Mouse (Mus musculus) limb, embryonic 12.5 days (tissue): ENCODE measurements around the gene Fam229a. TPM values are rescaled to one million over a fixed set of nuclear protein-coding genes. Genes with fewer than 3 reads are reported as not detected.
"Not testable (repeated sequence)": the region's sequence is repeated elsewhere in the genome, so short reads cannot be mapped to it uniquely, and the experiment has no call there.

Source experiments
- ATAC-seq: fragments of 200-750 bp; cut with Nextera tagmentation; 2 replicates; pipeline ENCODE4 v1.8.0; 2017; ENCODE audit warnings: low read depth, moderate TSS enrichment; ENCODE audit not compliant: insufficient number of reproducible peaks, insufficient read depth, low FRiP score, low TSS enrichment
- H3K27ac ChIP-seq: fragments of 300-500 bp; sonication (generic); 2 replicates; pipeline ENCODE4 v1.5.1; 2016; ENCODE audit warnings: mild to moderate bottlenecking, moderate library complexity
- H3K27me3 ChIP-seq: fragments of 300-500 bp; sonication (generic); 2 replicates; pipeline ENCODE4 v1.6.1; 2016; ENCODE audit warnings: mild to moderate bottlenecking, moderate library complexity
- H3K36me3 ChIP-seq: fragments of 300-500 bp; sonication (generic); 2 replicates; pipeline ENCODE4 v1.6.1; 2016; ENCODE audit warnings: mild to moderate bottlenecking, moderate library complexity
- H3K4me1 ChIP-seq: fragments of 300-500 bp; sonication (generic); replicated peaks from 2 replicates; pipeline ENCODE4 v1.6.1; 2016
- H3K4me2 ChIP-seq: fragments of 300-500 bp; sonication (generic); 2 replicates; pipeline ENCODE4 v1.6.1; 2016; ENCODE audit warnings: mild to moderate bottlenecking, moderate library complexity
- H3K4me3 ChIP-seq: fragments of 300-500 bp; sonication (generic); replicated peaks from 2 replicates; pipeline ENCODE4 v1.5.1; 2016; ENCODE audit warnings: mild to moderate bottlenecking
- H3K9ac ChIP-seq: fragments of 300-500 bp; sonication (generic); replicated peaks from 2 replicates; pipeline ENCODE4 v1.6.1; 2016; ENCODE audit warnings: mild to moderate bottlenecking, moderate library complexity
- H3K9me3 ChIP-seq: fragments of 300-500 bp; sonication (generic); 2 replicates; pipeline ENCODE4 v1.6.1; 2016; ENCODE audit warnings: mild to moderate bottlenecking, moderate library complexity
- WGBS: fragments of 180-500 bp; shearing (Covaris S2); methylation state at CpG from one replicate; pipeline ENCODE4 v1.1.7; 2016; 5-methylcytosine and 5-hydroxymethylcytosine counted together
- polyA plus RNA-seq: library from polyadenylated mRNA; unstranded; fragments of >200 nt; fragmentation: Nextera tagmentation; extraction: Ambion mirVana; gene quantifications from 2 replicates; pipeline ENCODE4 v1.2.1, GENCODE M21; 2016

Fam229a gene
- polyA plus RNA-seq, 1 experiment from 2014 or later, result not detected

DNA sequence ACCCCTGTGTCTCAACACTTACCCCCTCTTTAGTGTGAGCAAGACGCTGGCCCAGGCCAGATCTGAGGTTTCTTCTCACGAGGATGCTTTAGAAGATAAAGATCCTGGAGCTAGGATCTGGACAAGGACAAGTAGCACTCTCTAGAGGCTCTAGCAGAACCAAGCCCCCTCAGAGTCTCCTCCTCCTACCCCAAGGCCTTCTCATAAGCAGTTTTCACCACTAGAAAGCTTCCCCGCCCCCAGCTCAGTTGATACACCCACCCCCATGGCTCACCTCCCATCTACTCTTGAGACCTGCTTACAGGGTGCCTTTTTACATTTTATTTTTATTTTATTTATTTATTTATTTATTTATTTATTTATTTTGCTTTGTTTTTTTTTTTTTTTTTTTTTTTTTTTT lies 18.7 kb downstream of the Fam229a start:
- H3K9ac ChIP-seq, result no peak overlapping the region
- peaks cover under 1% of the 10 kb centered on the region; the same call in 1 of the 2 replicates for H3K36me3 ChIP-seq
- WGBS, result 65% methylated on average over 3 of the region's 3 CpGs
- H3K27me3 ChIP-seq, result no peaks in the 10 kb centered on the region
- no peak overlapping the region for H3K4me2 ChIP-seq
- H3K9me3 ChIP-seq, result no peaks in the 10 kb centered on the region
- no peak overlapping the region for H3K27ac ChIP-seq
- ATAC-seq, result no peak
- no peak overlapping the region for H3K4me3 ChIP-seq
- peaks cover 29% of the 10 kb centered on the region for H3K4me1 ChIP-seq

DNA sequence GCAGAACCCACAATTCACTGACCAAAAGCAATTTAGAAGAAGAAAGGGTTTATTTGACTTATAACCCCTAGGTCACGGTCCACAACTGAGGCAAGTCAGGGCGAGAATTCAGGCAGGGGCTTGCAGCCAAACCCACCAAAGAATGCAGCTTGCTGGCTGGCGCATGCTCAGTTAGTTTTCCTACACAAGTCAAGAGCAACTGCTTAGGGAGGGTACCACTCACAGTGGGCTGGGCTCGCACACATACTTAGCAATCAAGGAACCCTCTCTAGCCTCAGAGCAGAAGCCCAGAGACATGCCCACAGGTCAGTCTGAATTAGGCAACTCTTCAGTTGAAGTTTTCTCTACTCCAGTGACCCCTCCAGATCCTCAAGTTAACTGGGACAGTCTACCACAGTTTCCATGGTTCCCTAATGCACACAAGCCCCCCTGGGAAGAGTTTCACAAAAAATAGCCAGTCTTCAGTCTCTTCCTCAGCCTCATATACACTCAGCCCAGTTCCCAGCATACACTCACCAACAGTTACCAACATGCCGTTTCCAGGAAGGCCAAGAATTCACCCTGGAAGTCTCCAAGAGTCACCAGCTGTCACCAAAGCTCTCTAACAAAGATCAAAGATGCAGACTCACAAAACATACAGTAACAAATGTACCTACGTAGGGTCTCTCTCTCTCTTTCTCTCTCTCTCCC lies 19.9 kb downstream of the Fam229a start:
- 65% methylated on average over 6 of the region's 6 CpGs for WGBS
- Histone ChIP-seq H3K9ac (no peak overlapping the region), H3K27ac (peak overlapping the region; percentile 56), H3K4me3 (no peak overlapping the region), H3K27me3 (no peaks in the 10 kb centered on the region), H3K36me3 (peaks cover 13% of the 10 kb centered on the region), H3K9me3 (no peaks in the 10 kb centered on the region), H3K4me2 (no peak overlapping the region), H3K4me1 (peaks cover 38% of the 10 kb centered on the region)
- ATAC-seq, result no peak

DNA sequence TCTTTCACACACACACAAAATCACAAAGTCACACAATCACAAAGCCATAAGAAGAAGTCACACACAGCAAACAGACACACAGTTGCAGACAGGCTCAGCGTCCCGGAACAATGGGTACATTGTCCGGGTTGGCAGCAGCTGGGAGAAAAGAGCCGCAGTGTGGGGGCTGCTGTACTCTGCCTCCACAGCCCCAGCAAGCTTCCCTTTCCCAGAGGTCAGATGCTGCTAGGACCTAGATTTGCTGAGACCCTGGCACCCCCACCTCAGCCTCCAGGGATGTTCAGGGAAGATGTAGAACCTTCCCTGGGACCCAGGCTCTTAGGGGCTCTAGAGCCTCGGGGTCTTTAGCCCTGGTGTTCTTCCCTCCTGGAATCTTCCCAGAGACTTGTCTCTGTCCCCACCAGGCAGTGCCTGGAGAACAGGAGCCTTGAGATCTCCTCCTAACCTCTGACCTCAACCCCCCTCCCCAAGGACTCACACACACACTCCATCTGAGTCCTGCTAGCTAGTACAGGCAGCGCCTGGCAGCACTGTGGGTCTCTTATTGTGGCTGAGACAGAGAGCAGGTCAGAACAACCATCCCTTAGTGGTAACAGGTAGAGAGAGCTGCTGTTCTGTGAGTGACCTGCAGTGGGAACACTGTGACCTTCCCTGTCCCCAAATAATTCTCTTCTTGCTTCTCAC lies 20.6 kb downstream of the Fam229a start:
- no peaks in the 10 kb centered on the region for H3K27me3 ChIP-seq
- H3K27ac ChIP-seq, result peak overlapping the region; percentile 56; the same call in 1 of the 2 replicates
- H3K4me2 ChIP-seq, result 0 out of 2 replicates have a peak overlapping the region, but pooled peaks have one; percentile 5
- no peak for ATAC-seq
- WGBS, result 64% methylated on average over 6 of the region's 6 CpGs
- H3K9ac ChIP-seq, result no peak overlapping the region; the same call in 1 of the 2 replicates
- H3K9me3 ChIP-seq, result no peaks in the 10 kb centered on the region
- H3K36me3 ChIP-seq, result peaks cover 19% of the 10 kb centered on the region
- peaks cover 43% of the 10 kb centered on the region for H3K4me1 ChIP-seq
- no peak overlapping the region for H3K4me3 ChIP-seq

DNA sequence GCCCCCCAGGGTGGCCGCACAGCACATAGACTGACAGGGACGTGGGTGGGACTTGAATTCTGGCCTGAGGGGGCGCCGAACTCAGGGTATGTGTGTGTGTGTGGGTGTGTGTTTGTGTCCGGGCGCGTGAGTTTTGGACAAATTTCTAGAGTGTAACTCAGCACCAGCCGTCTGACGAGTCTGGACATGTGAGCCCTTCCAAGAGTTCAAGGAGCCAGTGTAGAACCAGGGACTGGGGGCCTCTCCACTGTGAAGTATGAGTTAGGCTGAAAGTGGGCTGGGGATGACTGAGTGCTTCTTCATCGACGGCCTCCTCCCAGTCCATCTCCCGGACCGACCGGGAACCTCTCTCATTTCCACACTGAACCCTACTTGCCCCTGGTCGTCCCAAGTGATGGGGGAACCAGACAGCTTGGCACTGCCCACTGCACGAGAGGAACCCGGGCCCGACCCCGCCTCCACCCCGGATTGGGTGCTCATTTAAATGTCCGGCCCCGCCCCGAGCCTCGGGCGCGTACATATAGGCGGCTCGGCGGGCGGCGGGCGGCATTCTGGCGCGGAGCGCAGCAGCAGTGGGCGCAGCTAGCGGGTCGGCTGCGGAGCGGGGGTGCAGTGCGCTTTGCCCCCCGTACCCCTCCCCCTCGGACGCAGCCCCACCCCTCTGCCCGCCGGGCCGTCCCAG lies 22.2 kb downstream of the Fam229a start, which contains the start of gene Marcksl1:
Gene Marcksl1, plus strand, starts transcription at position 496 of the 682 bp plus-strand sequence.
- Histone ChIP-seq H3K9ac (peak within 1 kb of the TSS; percentile 100), H3K4me1 (peaks cover 47% of the 10 kb centered on the region), H3K36me3 (peaks cover 36% of the 10 kb centered on the region), H3K4me2 (peak within 1 kb of the TSS; percentile 94), H3K27ac (peak within 1 kb of the TSS; percentile 98), H3K27me3 (no peaks in the 10 kb centered on the region), H3K4me3 (peak within 1 kb of the TSS; percentile 100), H3K9me3 (no peaks in the 10 kb centered on the region)
- ATAC-seq, result peak; percentile 86
- WGBS, result 7% methylated on average over 35 of the region's 47 CpGs

DNA sequence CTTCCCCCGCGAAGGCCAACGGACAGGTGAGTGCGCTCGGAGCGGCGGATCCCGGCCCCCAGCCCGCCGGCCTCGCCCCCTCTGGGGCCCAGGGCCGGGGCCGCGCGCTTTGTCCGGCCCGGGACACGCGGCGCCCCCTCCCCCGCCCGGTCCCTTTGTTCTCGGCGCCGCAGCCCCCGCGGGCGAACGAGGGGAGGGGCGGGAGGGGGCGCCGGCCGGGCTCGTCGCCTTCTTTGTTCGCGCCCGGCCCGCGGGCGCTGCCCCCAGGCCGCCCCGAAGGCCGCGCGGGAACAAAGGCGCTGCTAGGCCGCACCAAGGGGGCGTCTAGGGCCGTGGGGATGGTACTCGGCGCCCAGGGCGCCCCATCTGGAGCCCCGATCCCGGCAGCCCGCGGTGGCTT lies 22.9 kb downstream of the Fam229a start:
- Histone ChIP-seq H3K4me1 (peaks cover 45% of the 10 kb centered on the region), H3K4me3 (peak overlapping the region; percentile 100), H3K4me2 (peak overlapping the region; percentile 94), H3K9ac (peak overlapping the region; percentile 100), H3K27ac (peak overlapping the region; percentile 98), H3K36me3 (peaks cover 42% of the 10 kb centered on the region), H3K9me3 (no peaks in the 10 kb centered on the region), H3K27me3 (no peaks in the 10 kb centered on the region)
- ATAC-seq, result 0 out of 2 replicates have a peak, but pooled peaks have one; percentile 14
- WGBS, result 0% methylated on average over 29 of the region's 57 CpGs

DNA sequence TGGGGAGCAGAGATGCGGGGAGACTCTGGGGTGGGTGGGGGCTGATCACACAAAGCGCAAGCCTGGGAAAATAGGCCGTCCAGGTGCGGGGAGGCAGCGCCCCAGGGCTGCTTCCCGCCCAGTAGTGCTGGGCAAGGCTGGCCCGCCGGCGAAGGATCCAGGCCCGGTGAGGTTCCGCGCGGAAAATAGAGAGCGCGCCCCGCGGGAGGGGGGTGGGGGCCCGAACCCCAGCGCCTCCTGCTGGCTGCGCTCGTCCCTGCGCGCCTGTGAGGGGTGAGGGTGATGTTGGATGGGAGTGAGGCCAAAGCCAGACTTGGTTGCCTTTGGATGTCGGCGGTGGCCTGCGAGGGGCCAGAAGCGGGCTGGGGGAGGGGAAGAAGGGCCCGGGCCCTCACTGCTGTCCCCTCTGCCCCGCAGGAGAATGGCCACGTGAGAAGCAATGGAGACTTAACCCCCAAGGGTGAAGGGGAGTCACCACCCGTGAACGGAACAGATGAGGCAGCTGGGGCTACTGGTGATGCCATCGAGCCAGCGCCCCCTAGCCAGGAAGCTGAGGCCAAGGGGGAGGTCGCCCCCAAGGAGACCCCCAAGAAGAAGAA lies 23.4 kb downstream of the Fam229a start:
- Histone ChIP-seq H3K9ac (peak overlapping the region; percentile 100), H3K4me1 (peaks cover 43% of the 10 kb centered on the region), H3K4me2 (peak overlapping the region; percentile 94), H3K27ac (peak overlapping the region; percentile 98), H3K4me3 (peak overlapping the region; percentile 100), H3K36me3 (peaks cover 48% of the 10 kb centered on the region), H3K27me3 (no peaks in the 10 kb centered on the region), H3K9me3 (no peaks in the 10 kb centered on the region)
- ATAC-seq, result peak; percentile 7; the same call in 1 of the 2 replicates
- WGBS, result under 1% methylated on average over 34 of the region's 35 CpGs

DNA sequence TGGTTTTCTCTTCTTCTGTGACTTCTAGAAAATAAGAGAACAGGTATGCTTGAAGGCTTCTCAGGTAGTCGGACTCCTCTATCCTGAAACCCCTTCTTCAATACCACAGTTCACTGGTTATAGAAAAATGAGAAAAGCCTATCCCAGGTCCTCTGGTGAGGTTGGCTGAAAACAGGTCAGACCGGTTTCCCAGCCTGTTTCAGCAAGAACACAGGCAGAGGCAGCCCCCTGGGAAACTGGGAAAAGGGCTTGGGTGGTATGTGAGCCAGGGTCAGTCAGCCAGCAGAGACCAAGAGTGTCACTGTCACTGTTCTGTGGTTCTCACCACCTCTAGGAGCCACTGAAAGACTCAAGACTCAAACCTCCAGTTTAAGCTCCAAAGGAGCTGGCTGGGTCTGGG lies 25.9 kb downstream of the Fam229a start:
- H3K4me1 ChIP-seq, result peaks cover 30% of the 10 kb centered on the region
- H3K4me2 ChIP-seq, result 0 out of 2 replicates have a peak overlapping the region, but pooled peaks have one; percentile 13
- no peak overlapping the region for H3K9ac ChIP-seq
- H3K36me3 ChIP-seq, result peaks cover 73% of the 10 kb centered on the region
- ATAC-seq, result no peak
- 42% methylated on average over 2 of the region's 2 CpGs for WGBS
- H3K27me3 ChIP-seq, result no peaks in the 10 kb centered on the region
- no peaks in the 10 kb centered on the region for H3K9me3 ChIP-seq
- peak overlapping the region; percentile 56; the same call in 1 of the 2 replicates for H3K27ac ChIP-seq
- no peak overlapping the region for H3K4me3 ChIP-seq

DNA sequence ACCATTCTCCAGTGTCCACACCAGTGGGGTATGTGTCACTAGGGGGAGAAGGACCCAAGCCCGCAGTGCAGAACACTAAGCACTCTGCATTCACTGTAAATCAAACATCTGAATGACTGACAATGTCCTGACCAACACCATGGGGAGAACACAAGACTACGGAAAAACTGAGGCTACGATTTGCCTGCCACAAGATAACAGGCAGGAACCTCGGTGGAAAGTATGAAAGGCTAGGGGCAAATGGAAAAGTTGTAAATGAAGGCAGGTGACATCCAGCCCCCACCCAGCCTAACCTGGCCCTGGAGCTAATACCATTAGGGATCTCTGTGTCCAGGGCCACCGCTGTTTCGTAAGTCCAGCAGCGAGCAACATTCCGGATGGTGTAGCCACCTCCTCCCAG lies 27.5 kb downstream of the Fam229a start:
- Histone ChIP-seq H3K36me3 (peaks cover 89% of the 10 kb centered on the region), H3K4me2 (no peak overlapping the region), H3K4me1 (peaks cover 19% of the 10 kb centered on the region), H3K27ac (no peak overlapping the region), H3K4me3 (no peak overlapping the region), H3K9me3 (no peaks in the 10 kb centered on the region), H3K27me3 (no peaks in the 10 kb centered on the region), H3K9ac (no peak overlapping the region)
- WGBS, result 90% methylated on average over 8 of the region's 8 CpGs
- no peak for ATAC-seq

DNA sequence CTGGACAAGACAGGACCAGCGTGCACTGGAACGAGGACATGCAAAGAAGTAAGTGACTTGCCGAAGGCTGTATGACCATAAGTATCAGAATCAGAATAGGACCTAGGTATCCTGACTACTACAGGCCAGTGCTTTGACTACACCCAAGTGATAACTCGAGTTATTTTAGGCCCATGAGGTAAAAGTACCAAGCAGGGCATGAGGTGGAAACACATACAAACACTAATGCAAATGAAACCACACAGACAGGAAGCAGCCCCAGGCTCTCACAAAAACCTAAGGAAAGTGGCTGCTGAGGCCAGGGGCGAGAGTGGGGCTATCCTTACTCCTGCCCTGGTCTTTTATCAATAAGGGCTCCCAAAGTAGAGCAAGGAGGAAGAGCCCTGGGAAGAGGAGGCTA lies 34.3 kb downstream of the Fam229a start:
- ATAC-seq, result no peak
- H3K9me3 ChIP-seq, result no peaks in the 10 kb centered on the region
- H3K4me3 ChIP-seq, result no peak overlapping the region
- H3K4me2 ChIP-seq, result no peak overlapping the region
- H3K4me1 ChIP-seq, result no peaks in the 10 kb centered on the region
- H3K9ac ChIP-seq, result no peak overlapping the region
- peaks cover 93% of the 10 kb centered on the region for H3K36me3 ChIP-seq
- 95% methylated on average over 5 of the region's 5 CpGs for WGBS
- no peaks in the 10 kb centered on the region for H3K27me3 ChIP-seq
- H3K27ac ChIP-seq, result no peak overlapping the region

DNA sequence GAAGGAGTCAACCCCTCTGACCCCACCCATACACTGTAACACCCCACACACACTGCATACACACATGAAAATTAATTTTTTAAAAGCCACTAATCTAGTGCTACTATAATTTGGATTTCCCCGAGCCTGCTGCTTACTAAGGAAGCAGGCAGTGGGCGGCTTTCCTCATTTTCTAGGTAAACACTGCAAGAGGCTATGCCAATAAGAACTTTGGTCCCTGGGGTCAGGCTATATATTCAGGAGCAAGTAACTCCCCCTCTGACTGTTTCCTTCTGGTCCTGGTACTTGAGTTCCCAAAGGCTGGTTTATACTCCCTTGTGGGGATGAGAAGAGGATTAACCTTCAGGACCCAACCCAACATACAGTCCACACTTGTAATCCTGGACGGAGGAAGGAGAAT lies 34.9 kb downstream of the Fam229a start:
- no peak overlapping the region for H3K9ac ChIP-seq
- no peak overlapping the region for H3K4me3 ChIP-seq
- H3K9me3 ChIP-seq, result no peaks in the 10 kb centered on the region
- no peaks in the 10 kb centered on the region for H3K27me3 ChIP-seq
- H3K4me2 ChIP-seq, result no peak overlapping the region
- ATAC-seq, result no peak
- 92% methylated on average over 3 of the region's 3 CpGs for WGBS
- peaks cover 93% of the 10 kb centered on the region for H3K36me3 ChIP-seq
- no peak overlapping the region for H3K27ac ChIP-seq
- no peaks in the 10 kb centered on the region for H3K4me1 ChIP-seq

DNA sequence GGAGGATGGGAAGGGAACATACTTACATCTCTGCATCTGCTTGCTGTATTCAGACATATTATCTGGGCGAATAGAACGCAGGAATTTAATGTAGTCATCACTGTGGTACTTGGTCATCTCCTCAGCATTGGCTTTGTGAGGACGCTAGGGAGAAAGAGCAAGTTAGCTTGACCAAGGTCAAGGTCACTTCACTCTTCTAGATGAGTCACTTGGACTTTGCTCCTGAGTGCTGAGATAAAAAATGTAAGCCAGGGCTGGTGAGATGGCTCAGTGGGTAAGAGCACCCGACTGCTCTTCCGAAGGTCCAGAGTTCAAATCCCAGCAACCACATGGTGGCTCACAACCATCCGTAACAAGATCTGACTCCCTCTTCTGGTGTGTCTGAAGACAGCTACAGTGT lies 37.9 kb downstream of the Fam229a start:
- H3K27me3 ChIP-seq, H3K4me1 ChIP-seq, H3K4me3 ChIP-seq, ATAC-seq, H3K27ac ChIP-seq, H3K9ac ChIP-seq, H3K9me3 ChIP-seq, H3K4me2 ChIP-seq: not testable (repeated sequence)
- peaks cover 91% of the 10 kb centered on the region for H3K36me3 ChIP-seq
- WGBS, result 94% methylated on average over 6 of the region's 6 CpGs
